Mouse (Mus musculus): ENCODE data around the gene 1700092M07Rik. TPM values are rescaled to one million over a fixed set of nuclear protein-coding genes. Genes with fewer than 3 reads are reported as not detected.
A peak's percentile ranks its signal among the peaks of the same experiment; 100 is the strongest.

Gene 1700092M07Rik
- polyA plus RNA-seq, 1 experiment: 1.7 TPM

DNA sequence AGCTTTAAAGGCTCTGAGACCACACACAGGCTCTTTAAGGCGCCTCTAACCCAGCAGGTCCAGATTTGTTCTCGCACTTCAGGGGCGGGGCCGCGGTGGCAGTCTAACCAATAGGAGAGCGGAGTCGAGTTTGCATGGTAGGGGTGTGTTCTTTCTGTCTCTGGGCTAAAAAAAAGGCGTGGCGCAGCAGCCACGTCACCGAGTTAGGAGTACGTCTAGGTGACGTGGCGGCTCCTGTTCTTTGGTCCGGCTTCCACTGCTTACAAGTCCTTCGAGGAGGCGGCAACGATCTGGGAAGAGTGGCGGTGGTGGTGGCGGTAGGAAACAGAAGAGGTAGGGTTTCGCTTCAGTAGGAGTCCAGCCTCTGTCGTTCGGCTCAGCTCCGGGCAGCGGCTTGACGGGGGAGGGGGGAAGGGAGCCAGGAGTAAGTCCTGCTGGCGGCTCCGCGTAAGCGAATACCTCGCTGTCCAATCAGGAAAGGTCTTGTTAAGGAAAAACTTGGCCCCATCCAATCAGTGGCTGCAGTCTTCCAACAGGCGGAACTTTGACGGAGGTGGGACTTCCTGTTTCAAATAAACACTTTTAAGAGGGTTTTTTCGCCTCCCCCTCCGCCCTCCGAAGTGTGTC lies 838 bp downstream of the 1700092M07Rik start, which contains the start of gene Stx5a:
Stx5a (plus strand) TSS at position 171 of the 627 bp plus-strand sequence.
- peaks cover 53% of the 10 kb centered on the region for H3K79me2 ChIP-seq (ENCODE audit: control insufficient read depth, insufficient read depth)
- H3K4me3 ChIP-seq (ENCODE audit: insufficient read depth, poor library complexity, severe bottlenecking): peak within 1 kb of the TSS; percentile 95
- H3ac ChIP-seq (ENCODE audit: control insufficient read depth, insufficient read length, low read depth): peak within 1 kb of the TSS; percentile 97
- H3K36me3 ChIP-seq (ENCODE audit: control insufficient read depth, insufficient read depth): peaks cover 75% of the 10 kb centered on the region
- no peaks in the 10 kb centered on the region for H3K27me3 ChIP-seq (ENCODE audit: control insufficient read depth, insufficient read depth, insufficient read length)
- H3K79me3 ChIP-seq (ENCODE audit: low read depth): peaks cover 34% of the 10 kb centered on the region
- TF ChIP-seq CTCF (IDR thresholded peaks at IDR 0.05; ENCODE audit: control insufficient read depth, insufficient read depth, insufficient read length) (no peak), CEBPB (IDR thresholded peaks at IDR 0.05; ENCODE audit: low read depth) (no peak), MYOG (IDR thresholded peaks at IDR 0.05; ENCODE audit: control insufficient read depth, extremely low read depth, insufficient read length) (no peak), MAX (IDR thresholded peaks at IDR 0.05) (no peak), MYOD1 (IDR thresholded peaks at IDR 0.05; ENCODE audit: control insufficient read depth, insufficient read length, low read depth) (no peak), USF1 (IDR thresholded peaks at IDR 0.05; ENCODE audit: low read depth) (no peak), FOSL1 (IDR thresholded peaks at IDR 0.05; ENCODE audit: insufficient read depth, low read length, poor library complexity, severe bottlenecking) (no peak)

DNA sequence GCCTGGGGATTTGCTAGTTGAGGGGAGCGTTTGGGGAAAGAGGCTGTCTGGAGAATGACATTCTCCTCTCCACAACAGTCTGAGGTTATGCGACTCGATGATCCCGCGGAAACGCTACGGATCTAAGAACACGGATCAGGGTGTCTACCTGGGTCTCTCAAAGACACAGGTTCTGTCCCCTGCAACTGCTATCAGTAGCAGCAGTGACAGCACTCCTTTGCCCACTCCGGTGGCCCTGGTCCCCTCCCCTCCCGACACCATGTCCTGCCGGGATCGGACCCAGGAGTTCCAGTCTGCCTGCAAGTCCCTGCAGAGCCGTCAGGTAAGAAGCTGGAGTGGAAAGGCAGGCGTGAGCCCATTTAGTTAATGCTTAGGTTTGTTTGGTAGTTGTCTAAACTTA lies 1.7 kb downstream of the 1700092M07Rik start:
- TF ChIP-seq MYOD1 (IDR thresholded peaks at IDR 0.05; ENCODE audit: control insufficient read depth, insufficient read length, low read depth) (no peak), USF1 (IDR thresholded peaks at IDR 0.05; ENCODE audit: low read depth) (no peak), MAX (IDR thresholded peaks at IDR 0.05) (no peak), CTCF (IDR thresholded peaks at IDR 0.05; ENCODE audit: control insufficient read depth, insufficient read depth, insufficient read length) (no peak), FOSL1 (IDR thresholded peaks at IDR 0.05; ENCODE audit: insufficient read depth, low read length, poor library complexity, severe bottlenecking) (no peak), MYOG (IDR thresholded peaks at IDR 0.05; ENCODE audit: control insufficient read depth, extremely low read depth, insufficient read length) (no peak), CEBPB (IDR thresholded peaks at IDR 0.05; ENCODE audit: low read depth) (no peak)
- peaks cover 27% of the 10 kb centered on the region for H3K79me3 ChIP-seq (ENCODE audit: low read depth)

DNA sequence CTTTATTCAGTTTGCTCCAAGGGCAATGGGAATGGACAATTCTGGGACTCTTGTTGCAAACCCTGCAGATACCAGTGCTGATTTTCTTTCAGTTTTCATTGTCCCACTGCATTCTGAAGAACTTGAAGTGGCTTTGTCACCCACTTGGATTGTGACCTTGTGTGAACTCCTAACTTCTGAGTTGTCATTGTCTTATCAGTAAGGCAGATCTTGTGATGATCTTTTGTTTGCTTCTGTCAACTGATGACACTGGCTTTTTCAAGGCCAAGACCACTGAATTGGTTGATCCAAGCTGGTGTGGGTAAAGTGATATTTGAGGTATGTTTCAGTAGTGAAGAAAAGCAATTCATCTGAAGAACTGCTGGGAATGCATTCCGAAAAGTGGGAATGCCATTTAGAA lies 4.9 kb downstream of the 1700092M07Rik start:
- Histone ChIP-seq H3K79me3 (ENCODE audit: low read depth) (peaks cover 16% of the 10 kb centered on the region), H3K4me3 (ENCODE audit: insufficient read depth, poor library complexity, severe bottlenecking) (no peak overlapping the region), H3K79me2 (ENCODE audit: control insufficient read depth, insufficient read depth) (peaks cover 27% of the 10 kb centered on the region), H3K27me3 (ENCODE audit: control insufficient read depth, insufficient read depth, insufficient read length) (no peaks in the 10 kb centered on the region), H3ac (ENCODE audit: control insufficient read depth, insufficient read length, low read depth) (no peak overlapping the region), H3K36me3 (ENCODE audit: control insufficient read depth, insufficient read depth) (peaks cover 79% of the 10 kb centered on the region)
- TF ChIP-seq MYOD1 (IDR thresholded peaks at IDR 0.05; ENCODE audit: control insufficient read depth, insufficient read length, low read depth) (no peak), MYOG (IDR thresholded peaks at IDR 0.05; ENCODE audit: control insufficient read depth, extremely low read depth, insufficient read length) (no peak), MAX (IDR thresholded peaks at IDR 0.05) (no peak), CEBPB (IDR thresholded peaks at IDR 0.05; ENCODE audit: low read depth) (no peak), USF1 (IDR thresholded peaks at IDR 0.05; ENCODE audit: low read depth) (no peak), FOSL1 (IDR thresholded peaks at IDR 0.05; ENCODE audit: insufficient read depth, low read length, poor library complexity, severe bottlenecking) (no peak), CTCF (IDR thresholded peaks at IDR 0.05; ENCODE audit: control insufficient read depth, insufficient read depth, insufficient read length) (no peak)

More for the DNA sequence above, 1.7 kb downstream of the 1700092M07Rik start:
- no peaks in the 10 kb centered on the region for H3K27me3 ChIP-seq (ENCODE audit: control insufficient read depth, insufficient read depth, insufficient read length)
- H3K36me3 ChIP-seq (ENCODE audit: control insufficient read depth, insufficient read depth): peaks cover 82% of the 10 kb centered on the region
- H3K79me2 ChIP-seq (ENCODE audit: control insufficient read depth, insufficient read depth): peaks cover 45% of the 10 kb centered on the region
- peak overlapping the region; percentile 61 for H3ac ChIP-seq (ENCODE audit: control insufficient read depth, insufficient read length, low read depth)
- H3K4me3 ChIP-seq (ENCODE audit: insufficient read depth, poor library complexity, severe bottlenecking): peak overlapping the region; percentile 95

DNA sequence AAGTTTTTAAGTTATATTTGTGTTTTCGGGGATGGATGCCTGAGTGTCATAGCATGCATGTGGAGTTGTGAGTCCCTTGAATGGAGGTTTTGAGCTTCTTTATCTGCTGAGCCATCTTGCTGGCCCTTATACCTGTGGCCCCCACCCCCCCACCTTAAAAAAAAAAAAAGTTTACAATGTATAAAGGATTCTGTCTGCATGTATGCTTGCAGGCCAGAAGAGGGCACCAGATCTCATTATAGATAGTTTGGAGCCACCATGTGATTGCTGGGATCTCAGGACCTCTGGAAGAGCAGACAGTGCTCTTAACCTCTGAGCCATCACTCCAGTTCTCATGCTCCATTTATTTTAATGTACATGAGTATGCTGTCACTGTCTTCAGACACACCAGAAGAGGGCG lies 6.8 kb downstream of the 1700092M07Rik start:
- peaks cover 9% of the 10 kb centered on the region for H3K79me3 ChIP-seq (ENCODE audit: low read depth)
- H3K79me2 ChIP-seq (ENCODE audit: control insufficient read depth, insufficient read depth): peaks cover 19% of the 10 kb centered on the region
- H3K27me3 ChIP-seq (ENCODE audit: control insufficient read depth, insufficient read depth, insufficient read length): no peaks in the 10 kb centered on the region
- no peak overlapping the region for H3K4me3 ChIP-seq (ENCODE audit: insufficient read depth, poor library complexity, severe bottlenecking)
- H3ac ChIP-seq (ENCODE audit: control insufficient read depth, insufficient read length, low read depth): no peak overlapping the region
- H3K36me3 ChIP-seq (ENCODE audit: control insufficient read depth, insufficient read depth): peaks cover 92% of the 10 kb centered on the region
- no peak for TF ChIP-seq CEBPB (IDR thresholded peaks at IDR 0.05; ENCODE audit: low read depth)
- TF ChIP-seq MAX (IDR thresholded peaks at IDR 0.05): no peak
- TF ChIP-seq FOSL1 (IDR thresholded peaks at IDR 0.05; ENCODE audit: insufficient read depth, low read length, poor library complexity, severe bottlenecking): no peak
- no peak for TF ChIP-seq MYOG (IDR thresholded peaks at IDR 0.05; ENCODE audit: control insufficient read depth, extremely low read depth, insufficient read length)
- no peak for TF ChIP-seq CTCF (IDR thresholded peaks at IDR 0.05; ENCODE audit: control insufficient read depth, insufficient read depth, insufficient read length)
- TF ChIP-seq MYOD1 (IDR thresholded peaks at IDR 0.05; ENCODE audit: control insufficient read depth, insufficient read length, low read depth): no peak
- no peak for TF ChIP-seq USF1 (IDR thresholded peaks at IDR 0.05; ENCODE audit: low read depth)

DNA sequence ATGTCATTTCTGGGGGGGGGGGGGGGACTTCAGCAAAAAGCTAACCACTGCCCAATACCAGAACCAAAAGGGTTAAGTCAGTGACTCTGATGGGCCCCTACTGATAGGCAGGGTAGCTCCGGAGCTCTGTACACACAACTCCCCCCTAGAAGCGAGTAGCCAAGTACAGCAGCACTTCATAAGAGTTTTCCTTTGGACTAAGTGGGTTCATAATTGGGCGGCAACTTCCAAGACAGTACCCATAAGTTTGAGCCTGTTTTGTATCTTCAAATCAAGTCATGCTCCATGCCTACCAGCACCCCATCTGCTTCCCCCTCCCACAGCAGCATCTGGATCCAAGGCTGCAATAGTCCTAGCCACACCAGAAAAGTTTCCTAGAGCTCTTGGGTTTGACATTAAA lies 15.1 kb downstream of the 1700092M07Rik start:
- Histone ChIP-seq H3K4me3 (ENCODE audit: insufficient read depth, poor library complexity, severe bottlenecking) (no peak overlapping the region), H3K36me3 (ENCODE audit: control insufficient read depth, insufficient read depth) (peaks cover 43% of the 10 kb centered on the region), H3ac (ENCODE audit: control insufficient read depth, insufficient read length, low read depth) (no peak overlapping the region), H3K27me3 (ENCODE audit: control insufficient read depth, insufficient read depth, insufficient read length) (no peaks in the 10 kb centered on the region), H3K79me2 (ENCODE audit: control insufficient read depth, insufficient read depth) (peaks cover 51% of the 10 kb centered on the region), H3K79me3 (ENCODE audit: low read depth) (peaks cover 34% of the 10 kb centered on the region)
- TF ChIP-seq MYOD1 (IDR thresholded peaks at IDR 0.05; ENCODE audit: control insufficient read depth, insufficient read length, low read depth): no peak
- TF ChIP-seq CTCF (IDR thresholded peaks at IDR 0.05; ENCODE audit: control insufficient read depth, insufficient read depth, insufficient read length): no peak
- TF ChIP-seq MYOG (IDR thresholded peaks at IDR 0.05; ENCODE audit: control insufficient read depth, extremely low read depth, insufficient read length): no peak
- TF ChIP-seq CEBPB (IDR thresholded peaks at IDR 0.05; ENCODE audit: low read depth): no peak
- no peak for TF ChIP-seq MAX (IDR thresholded peaks at IDR 0.05)
- no peak for TF ChIP-seq USF1 (IDR thresholded peaks at IDR 0.05; ENCODE audit: low read depth)
- no peak for TF ChIP-seq FOSL1 (IDR thresholded peaks at IDR 0.05; ENCODE audit: insufficient read depth, low read length, poor library complexity, severe bottlenecking)

Measured in C2C12 (cell line).